Mouse (Mus musculus): ENCODE data around the gene Kcnk5.

GRCm38 (mm10) chr14:20180751-20181162 is 852 bp downstream of the Kcnk5 start:
- TF ChIP-seq GATA1 (IDR thresholded peaks at IDR 0.05; ENCODE audit: low read length), result peak; percentile 34; the same call in 1 of the 2 replicates
- no peak for TF ChIP-seq TAL1 (IDR thresholded peaks at IDR 0.05; ENCODE audit: low read length)

Data from erythroblast, embryonic 14.5 days (primary cell).